8 mouse cellular contexts compared by ENCODE assay signal in the genomic region with DNA sequence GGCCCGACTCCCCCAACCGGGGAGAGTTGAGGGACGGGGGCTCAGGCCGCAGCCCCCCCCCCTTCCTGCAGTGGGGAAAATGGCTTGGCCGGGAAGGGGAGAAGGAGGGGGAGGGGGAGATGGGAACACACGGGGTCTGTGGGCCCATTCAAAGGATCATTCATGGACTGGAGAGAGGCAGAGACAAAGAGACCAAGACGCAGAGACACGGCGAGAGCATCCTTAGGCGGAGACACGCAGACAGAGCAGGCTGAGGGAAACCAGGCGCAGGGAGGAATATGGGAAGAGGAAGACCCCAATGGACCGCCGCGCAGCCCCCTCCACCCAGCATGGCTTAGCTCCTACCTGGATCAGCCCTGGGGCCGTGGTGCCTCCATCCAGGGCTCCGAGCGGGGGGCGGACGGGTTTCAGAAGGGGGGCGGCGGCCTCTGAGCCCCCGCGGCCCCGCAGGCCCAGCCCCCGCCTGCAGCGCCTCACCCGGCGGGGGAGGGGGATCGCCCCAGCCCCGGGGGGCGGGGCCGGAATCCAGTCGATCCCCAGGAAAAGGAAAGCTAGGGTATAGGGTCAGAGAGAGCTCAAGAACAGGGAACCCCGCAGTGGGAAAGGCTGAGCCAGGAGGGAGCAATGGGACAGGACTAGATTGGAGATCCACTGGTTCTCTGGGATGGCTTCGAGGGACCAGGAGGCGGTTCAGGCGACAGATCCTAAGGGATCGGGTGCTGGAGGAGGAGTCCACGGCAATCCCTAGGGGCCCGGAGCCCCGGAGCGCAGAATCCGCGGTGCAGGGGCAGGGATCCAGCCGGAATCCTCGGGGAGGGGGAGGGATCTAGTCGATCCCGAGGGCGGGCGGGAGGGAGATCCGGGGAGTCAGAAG. TPM values are rescaled to one million over a fixed set of nuclear protein-coding genes. Genes with fewer than 3 reads are reported as not detected.
DNase-seq lines count a peak whose midpoint lies in the region; ATAC-seq and TF ChIP-seq lines count a peak whose summit lies in the region.

No protein-coding gene starts in this region.

- peak overlapping the region; percentile 56 for H3K9ac ChIP-seq in heart, postnatal 0 days (replicated peaks; ENCODE audit: low read depth, low read length)

- H3K27ac ChIP-seq in forebrain, embryonic 10.5 days, result peak overlapping the region; percentile 87
- peak overlapping the region; percentile 47 for H3K27ac ChIP-seq in heart, postnatal 0 days (ENCODE audit: low read depth)
- H3K27ac ChIP-seq in midbrain, embryonic 10.5 days (replicated peaks), result peak overlapping the region; percentile 93

- no peaks in the 10 kb centered on the region for H3K9me3 ChIP-seq in forebrain, embryonic 10.5 days
- H3K9me3 ChIP-seq in heart, postnatal 0 days (replicated peaks; ENCODE audit: control insufficient read depth, low read length), result no peaks in the 10 kb centered on the region
- H3K9me3 ChIP-seq in midbrain, embryonic 10.5 days (replicated peaks), result no peaks in the 10 kb centered on the region

- under 1% methylated on average over 52 of the region's 52 CpGs for WGBS in forebrain, embryonic 10.5 days
- 3% methylated on average over 50 of the region's 52 CpGs for WGBS in heart, postnatal 0 days
- 1% methylated on average over 52 of the region's 52 CpGs for WGBS in midbrain, embryonic 10.5 days

- TF ChIP-seq CTCF in heart, postnatal 0 days (IDR thresholded peaks at IDR 0.05; ENCODE audit: low read depth), result no peak

- peak; percentile 37 for DNase-seq in kidney, adult 11 months
- no peak for DNase-seq in kidney, adult 8-10 months
- peak; percentile 58 for DNase-seq in adrenal gland, postnatal 10 days
- DNase-seq in forebrain, embryonic 10.5 days (ENCODE audit: extremely low spot score, low spot score), result peak; percentile 54
- DNase-seq in heart, postnatal 0 days (ENCODE audit: low spot score), result no peak
- DNase-seq in layer of hippocampus, postnatal 10 days (ENCODE audit: low spot score in 2 of 2), result peak; percentile 49 to 68
- peak; percentile 59 for DNase-seq in midbrain, embryonic 10.5 days (ENCODE audit: low spot score)
- peak; percentile 41 for DNase-seq in testis, postnatal 14 days (ENCODE audit: low spot score)

- peaks cover 62% of the 10 kb centered on the region for H3K4me1 ChIP-seq in forebrain, embryonic 10.5 days
- peaks cover 11% of the 10 kb centered on the region; the same call in 1 of the 2 replicates for H3K4me1 ChIP-seq in heart, postnatal 0 days (ENCODE audit: control insufficient read depth, insufficient read depth)
- H3K4me1 ChIP-seq in midbrain, embryonic 10.5 days, result peaks cover 65% of the 10 kb centered on the region

- H3K27me3 ChIP-seq in forebrain, embryonic 10.5 days (ENCODE audit: poor library complexity, severe bottlenecking), result peaks cover 51% of the 10 kb centered on the region
- H3K27me3 ChIP-seq in heart, postnatal 0 days (ENCODE audit: control insufficient read depth, insufficient read depth, low read length), result peaks cover 41% of the 10 kb centered on the region
- peaks cover 44% of the 10 kb centered on the region for H3K27me3 ChIP-seq in midbrain, embryonic 10.5 days (ENCODE audit: low read depth, poor library complexity, severe bottlenecking)

- no peak for ATAC-seq in heart, postnatal 0 days (ENCODE audit: insufficient read depth, low read depth)

- peaks cover 22% of the 10 kb centered on the region for H3K36me3 ChIP-seq in forebrain, embryonic 10.5 days (replicated peaks)
- no peaks in the 10 kb centered on the region for H3K36me3 ChIP-seq in heart, postnatal 0 days (replicated peaks; ENCODE audit: control insufficient read depth, insufficient read depth, low read length)
- H3K36me3 ChIP-seq in midbrain, embryonic 10.5 days, result peaks cover 21% of the 10 kb centered on the region

- TF ChIP-seq EP300 in heart, postnatal 0 days (IDR thresholded peaks at IDR 0.05; ENCODE audit: low read depth), result no peak

- peak overlapping the region; percentile 83 for H3K4me2 ChIP-seq in heart, postnatal 0 days (ENCODE audit: low read depth, low read length)

- H3K4me3 ChIP-seq in forebrain, embryonic 10.5 days, result peak overlapping the region; percentile 75
- peak overlapping the region; percentile 64 for H3K4me3 ChIP-seq in heart, postnatal 0 days (ENCODE audit: low read depth, low read length)
- H3K4me3 ChIP-seq in midbrain, embryonic 10.5 days, result peak overlapping the region; percentile 86

RNA-seq across cellular contexts. Expression of gene Nlgn2, which starts 0.6 kb away (rescaled TPM):
- total RNA-seq in adrenal gland, postnatal 10 days (2021), result 10 to 100 TPM; 17.3 to 23.5 TPM
- polyA plus RNA-seq in forebrain, embryonic 10.5 days (2016; fragmentation: Nextera tagmentation; extraction: Ambion mirVana), result 4.7 and 5.2 TPM in 2 replicates
- 4.5 and 10.1 TPM in 2 replicates for total RNA-seq in heart, postnatal 0 days (2014; rRNA removed; ENCODE audit: low replicate concordance)
- polyA plus RNA-seq in heart, postnatal 0 days (2015; fragmentation: Nextera tagmentation; extraction: Ambion mirVana), result 0.89 TPM in 2 replicates
- total RNA-seq in layer of hippocampus, postnatal 10 days (2021), result 100 to 1,000 TPM; 227 to 245 TPM
- 6.1 and 8.6 TPM in 2 replicates for polyA plus RNA-seq in midbrain, embryonic 10.5 days (2016; fragmentation: Nextera tagmentation; extraction: Ambion mirVana)

RNA-seq across cellular contexts. Expression of gene Tmem256, which starts 1.4 kb away (rescaled TPM):
- total RNA-seq in adrenal gland, postnatal 10 days (2021), result 100 to 1,000 TPM; 137 to 145 TPM
- polyA plus RNA-seq in forebrain, embryonic 10.5 days (2016; fragmentation: Nextera tagmentation; extraction: Ambion mirVana), result 259 and 290 TPM in 2 replicates
- 78.5 and 169 TPM in 2 replicates for total RNA-seq in heart, postnatal 0 days (2014; rRNA removed; ENCODE audit: low replicate concordance)
- 411 and 424 TPM in 2 replicates for polyA plus RNA-seq in heart, postnatal 0 days (2015; fragmentation: Nextera tagmentation; extraction: Ambion mirVana)
- 100 to 1,000 TPM; 148 to 153 TPM for total RNA-seq in layer of hippocampus, postnatal 10 days (2021)
- 345 and 346 TPM in 2 replicates for polyA plus RNA-seq in midbrain, embryonic 10.5 days (2016; fragmentation: Nextera tagmentation; extraction: Ambion mirVana)

RNA-seq across cellular contexts. Expression of gene Plscr3, which starts 9.2 kb away (rescaled TPM):
- 10 to 100 TPM; 49.2 to 59.2 TPM for total RNA-seq in adrenal gland, postnatal 10 days (2021)
- 67.5 and 67.6 TPM in 2 replicates for polyA plus RNA-seq in forebrain, embryonic 10.5 days (2016; fragmentation: Nextera tagmentation; extraction: Ambion mirVana)
- total RNA-seq in heart, postnatal 0 days (2014; rRNA removed; ENCODE audit: low replicate concordance), result 50.9 and 64.0 TPM in 2 replicates
- polyA plus RNA-seq in heart, postnatal 0 days (2015; fragmentation: Nextera tagmentation; extraction: Ambion mirVana), result 60.5 and 62.3 TPM in 2 replicates
- total RNA-seq in layer of hippocampus, postnatal 10 days (2021), result 10 to 100 TPM; 31.2 to 37.7 TPM
- polyA plus RNA-seq in midbrain, embryonic 10.5 days (2016; fragmentation: Nextera tagmentation; extraction: Ambion mirVana), result 70.4 and 81.8 TPM in 2 replicates

RNA-seq across cellular contexts. Expression of gene Spem1, which starts 15.0 kb away (rescaled TPM):
- not detected for total RNA-seq in adrenal gland, postnatal 10 days (2021)
- 0.19 TPM in 1 of 2 replicates, not detected in the other for polyA plus RNA-seq in forebrain, embryonic 10.5 days (2016; fragmentation: Nextera tagmentation; extraction: Ambion mirVana)
- total RNA-seq in heart, postnatal 0 days (2014; rRNA removed; ENCODE audit: low replicate concordance), result not detected in 2 replicates
- not detected in 2 replicates for polyA plus RNA-seq in heart, postnatal 0 days (2015; fragmentation: Nextera tagmentation; extraction: Ambion mirVana)
- under 1 TPM; 0.34 to 0.54 TPM for total RNA-seq in layer of hippocampus, postnatal 10 days (2021)
- polyA plus RNA-seq in midbrain, embryonic 10.5 days (2016; fragmentation: Nextera tagmentation; extraction: Ambion mirVana), result 0.12 and 0.19 TPM in 2 replicates

RNA-seq across cellular contexts. Expression of gene Spem2, which starts 18.7 kb away (rescaled TPM):
- total RNA-seq in adrenal gland, postnatal 10 days (2021), result not detected
- not detected in 2 replicates for polyA plus RNA-seq in forebrain, embryonic 10.5 days (2016; fragmentation: Nextera tagmentation; extraction: Ambion mirVana)
- not detected in 2 replicates for total RNA-seq in heart, postnatal 0 days (2014; rRNA removed; ENCODE audit: low replicate concordance)
- not detected in 2 replicates for polyA plus RNA-seq in heart, postnatal 0 days (2015; fragmentation: Nextera tagmentation; extraction: Ambion mirVana)
- not detected for total RNA-seq in layer of hippocampus, postnatal 10 days (2021)
- polyA plus RNA-seq in midbrain, embryonic 10.5 days (2016; fragmentation: Nextera tagmentation; extraction: Ambion mirVana), result not detected in 2 replicates

Comparison
In these comparisons a context has a peak if more than half of its experiments do, and no peak if none do; other contexts are left out.
1. DNase-seq: peak in kidney, adult 11 months (single experiment), adrenal gland, postnatal 10 days (single experiment), forebrain, embryonic 10.5 days (single experiment), layer of hippocampus, postnatal 10 days (2 of 2), midbrain, embryonic 10.5 days (single experiment) and testis, postnatal 14 days (single experiment); none in kidney, adult 8-10 months (0 of 2) and heart, postnatal 0 days (single experiment).
2. RNA of gene Nlgn2, which starts 0.6 kb away (total RNA-seq): 227 to 245 TPM in layer of hippocampus, postnatal 10 days; 17.3 to 23.5 TPM in adrenal gland, postnatal 10 days and 4.5 to 10.1 TPM in heart, postnatal 0 days; every median in the first group is over 4 times any median in the second.
3. Peak in every context shown above with its lines, with median percentiles within 50 percentile points of each other: H3K27ac ChIP-seq and H3K4me3 ChIP-seq.